Mouse (Mus musculus) left cerebral cortex, adult 8-10 months (tissue): ENCODE results near the gene Wee1. TPM values are rescaled to one million over a fixed set of nuclear protein-coding genes. Genes with fewer than 3 reads are reported as not detected.
A peak's percentile ranks its signal among the peaks of the same experiment; 100 is the strongest.
"Not testable (repeated sequence)": the region's sequence is repeated elsewhere in the genome, so short reads cannot be mapped to it uniquely, and the experiment has no call there.

ENCODE experiments used
- DNase-seq, 2 experiments: peaks; one replicate each; pipeline ENCODE4 v3.0.0; 2022; ENCODE audit warnings: low spot score in 2 of 2
- total RNA-seq, 4 experiments: library from RNA; stranded (reverse); gene quantifications; 2 replicates each; pipeline ENCODE4 v1.2.4; 2022

The Wee1 gene
- total RNA-seq, 4 experiments from 2014 or later, result 21.0 to 24.7 (median 22.3) TPM

DNA sequence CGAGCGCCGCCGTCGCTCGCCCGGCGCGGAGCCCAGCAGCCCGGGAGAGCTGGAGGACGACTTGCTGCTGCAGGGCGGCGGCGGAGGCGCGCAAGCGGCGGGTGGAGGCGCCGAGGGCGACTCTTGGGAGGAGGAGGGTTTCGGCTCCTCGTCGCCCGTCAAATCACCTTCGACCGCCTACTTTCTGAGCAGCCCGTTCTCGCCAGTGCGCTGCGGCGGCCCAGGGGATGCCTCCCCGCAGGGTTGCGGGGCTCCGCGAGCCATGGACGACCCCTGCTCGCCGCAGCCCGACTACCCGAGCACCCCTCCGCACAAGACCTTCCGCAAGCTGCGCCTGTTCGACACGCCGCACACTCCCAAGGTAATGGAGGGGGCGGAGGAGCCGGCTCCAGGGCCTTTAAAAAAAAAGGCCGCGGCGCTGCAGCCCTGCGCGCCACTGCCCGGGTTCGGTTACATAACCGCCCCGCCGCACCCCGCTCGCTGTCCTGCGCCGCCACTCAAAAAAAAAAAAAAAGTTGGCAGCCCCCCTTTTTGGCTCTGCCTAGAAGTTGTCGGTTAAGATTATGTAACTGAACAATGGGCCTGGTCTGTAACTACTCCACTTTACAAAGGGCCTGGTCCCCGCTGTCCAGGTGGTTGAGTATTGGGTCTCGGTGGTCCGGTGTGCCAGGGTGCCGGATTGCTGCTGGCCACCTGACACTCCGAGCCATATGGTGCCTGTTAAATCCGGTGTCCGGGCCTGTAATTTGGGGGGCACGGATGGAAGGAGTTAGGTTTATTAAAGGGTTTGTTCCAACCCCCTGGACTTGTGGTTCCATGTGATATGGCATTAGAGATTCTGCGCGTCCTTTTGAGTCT, 948 bp downstream of the Wee1 start:
- DNase-seq, result peak; percentile 35 to 36

DNA sequence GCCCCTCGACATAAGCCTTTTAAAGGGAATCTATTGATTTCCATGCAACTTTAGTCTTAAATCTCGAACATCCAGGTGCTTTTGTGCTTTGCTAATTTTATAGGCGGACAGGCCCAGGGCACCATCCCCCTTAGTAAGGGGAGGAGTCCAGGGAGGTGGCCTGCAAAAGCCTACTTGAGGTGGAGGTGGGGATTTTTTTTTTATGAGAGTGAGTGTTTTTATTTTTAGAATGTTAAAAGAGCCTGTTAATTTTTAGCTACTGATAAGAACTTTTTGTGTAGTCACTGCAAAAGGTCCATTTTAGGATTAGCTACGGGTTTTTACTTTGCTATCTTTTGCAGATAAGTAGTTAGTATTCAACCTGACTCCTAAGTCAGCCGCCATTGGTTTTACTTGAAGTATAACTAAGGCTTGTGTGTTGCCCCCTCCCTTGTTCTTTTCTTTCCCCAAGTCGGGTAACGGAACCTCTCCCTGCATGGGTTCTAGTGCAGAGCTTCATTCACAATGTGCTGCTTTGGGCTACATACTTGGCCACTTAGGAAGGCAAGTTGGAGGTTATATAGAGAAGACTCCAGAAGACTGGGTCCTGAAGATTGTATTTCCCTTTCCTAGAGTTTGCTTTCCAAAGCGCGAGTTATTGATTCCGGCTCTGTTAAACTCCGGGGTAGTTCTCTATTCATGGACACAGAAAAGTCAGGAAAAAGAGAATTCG, 2.2 kb downstream of the Wee1 start:
- DNase-seq, result no peak

DNA sequence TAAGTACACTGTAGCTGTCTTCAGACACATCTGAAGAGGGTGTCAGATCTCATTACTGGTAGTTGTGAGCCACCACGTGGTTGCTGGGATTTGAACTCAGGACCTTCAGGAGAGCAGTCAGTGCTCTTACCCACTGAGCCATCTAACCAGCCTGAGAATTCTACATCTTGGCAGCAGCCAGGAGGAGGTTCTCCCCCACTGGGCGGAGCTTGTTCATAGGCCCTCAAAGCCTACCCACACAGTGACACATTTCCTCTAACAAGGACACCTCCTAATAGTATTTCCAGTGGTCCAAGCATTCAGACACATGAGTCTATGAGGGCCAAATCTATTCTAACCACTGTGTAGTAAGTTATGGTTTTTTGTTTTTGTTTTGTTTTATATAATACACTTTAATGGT, 6.7 kb downstream of the Wee1 start:
- DNase-seq, result no peak

DNA sequence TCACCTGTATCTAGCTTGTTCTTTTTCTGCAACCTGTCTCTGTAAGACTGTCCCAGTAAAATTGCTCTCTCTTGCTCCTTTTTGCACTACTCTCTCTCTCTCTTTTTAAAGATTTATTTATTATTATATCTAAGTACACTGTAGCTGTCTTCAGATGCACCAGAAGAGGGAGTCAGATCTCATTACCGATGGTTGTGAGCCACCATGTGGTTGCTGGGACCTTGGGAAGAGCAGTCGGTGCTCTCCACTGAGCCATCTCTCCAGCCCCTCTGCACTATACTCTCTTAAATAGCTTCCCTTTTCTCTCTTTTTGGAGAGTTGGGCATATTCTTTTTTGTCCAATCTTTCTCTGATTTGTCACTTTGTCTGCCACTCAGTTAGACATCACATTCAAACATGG, 10.4 kb downstream of the Wee1 start:
- DNase-seq, result not testable (repeated sequence)

- no peak for DNase-seq
Measured at GRCm38 (mm10) chr7:110133988-110134387, 12.1 kb downstream of the Wee1 start.

DNA sequence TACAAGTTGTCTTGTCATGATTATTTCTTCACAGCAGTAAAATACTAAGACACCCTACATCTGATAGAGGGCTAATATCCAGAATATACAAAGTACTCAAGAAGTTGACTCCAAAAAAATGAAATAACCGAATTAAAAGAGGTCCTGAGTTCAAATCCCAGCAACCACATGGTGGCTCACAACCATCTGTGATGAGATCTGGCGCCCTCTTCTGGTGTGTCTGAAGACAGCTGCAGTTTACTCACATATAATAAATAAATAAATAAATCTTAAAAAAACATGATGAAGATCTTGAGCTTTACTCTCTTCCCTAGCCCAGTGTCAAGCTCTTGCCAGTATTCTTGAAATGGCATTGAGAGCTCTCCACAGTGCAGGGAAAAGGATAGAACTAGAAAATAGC, 16.7 kb downstream of the Wee1 start:
- no peak for DNase-seq

GRCm38 (mm10) chr7:110143863-110144262, 22.0 kb downstream of the Wee1 start:
- DNase-seq, result no peak

- no peak for DNase-seq
Measured at GRCm38 (mm10) chr7:110152891-110153290, 31.0 kb downstream of the Wee1 start.

DNA sequence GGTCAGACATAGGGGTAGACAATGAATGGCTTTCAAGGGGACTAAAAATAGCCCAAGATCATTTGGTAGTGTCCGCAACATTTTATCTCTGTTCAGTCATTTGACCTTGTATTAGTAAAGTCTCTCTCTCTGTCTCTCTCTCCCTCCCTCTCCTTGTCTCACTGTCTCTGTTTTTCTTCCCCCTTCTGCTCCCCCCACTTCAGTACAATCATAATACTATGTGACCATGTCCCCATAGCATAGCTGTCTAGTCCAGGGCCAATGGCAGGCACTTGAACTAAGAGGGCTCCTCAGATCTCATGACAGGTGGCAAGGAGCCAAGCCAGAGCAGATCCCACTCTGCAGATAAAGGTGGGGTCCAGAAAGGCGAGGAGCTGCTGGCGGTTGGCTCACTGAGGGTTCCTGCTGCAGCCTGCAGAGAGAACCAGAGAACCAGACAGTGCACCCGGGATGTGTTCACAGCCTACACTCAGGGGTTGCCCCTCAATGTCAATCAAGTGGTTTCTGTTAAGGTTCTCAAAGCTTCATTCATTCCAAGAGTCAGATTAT, 34.9 kb downstream of the Wee1 start:
- no peak for DNase-seq

DNA sequence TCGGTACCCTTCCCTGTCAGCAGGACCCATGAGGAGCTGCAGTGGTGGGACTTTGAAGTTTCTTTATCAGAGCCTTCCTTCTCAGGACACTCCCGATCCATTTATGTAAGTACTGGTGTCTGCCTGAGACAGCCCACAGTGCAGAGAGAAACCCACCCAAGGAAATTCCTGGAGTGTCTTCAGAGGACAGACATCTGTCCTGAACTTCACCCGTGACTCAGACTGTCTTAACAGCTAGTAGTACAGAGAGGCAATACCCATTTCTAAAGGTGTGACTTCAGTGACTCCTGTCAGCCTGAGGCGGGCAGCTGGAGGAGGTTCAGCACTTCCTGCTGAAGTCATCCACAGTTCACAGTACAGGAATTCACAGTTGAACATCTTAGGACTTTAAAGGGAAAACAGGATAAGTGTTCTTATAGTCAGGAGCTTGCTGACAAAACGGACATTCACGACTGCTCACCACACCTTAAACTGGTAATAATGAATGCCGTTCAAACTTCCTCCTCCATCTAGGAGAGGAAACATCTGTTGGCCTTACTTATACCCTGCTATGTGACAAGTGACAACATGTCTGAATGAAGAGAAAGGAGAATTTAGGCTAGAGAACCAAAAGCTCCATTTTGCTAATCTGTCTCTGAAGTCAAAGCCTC, 35.5 kb downstream of the Wee1 start:
- no peak for DNase-seq

GRCm38 (mm10) chr7:110158073-110158472, 36.2 kb downstream of the Wee1 start:
- no peak for DNase-seq

GRCm38 (mm10) chr7:110160109-110160508, 38.3 kb downstream of the Wee1 start:
- not testable (repeated sequence) for DNase-seq

DNA sequence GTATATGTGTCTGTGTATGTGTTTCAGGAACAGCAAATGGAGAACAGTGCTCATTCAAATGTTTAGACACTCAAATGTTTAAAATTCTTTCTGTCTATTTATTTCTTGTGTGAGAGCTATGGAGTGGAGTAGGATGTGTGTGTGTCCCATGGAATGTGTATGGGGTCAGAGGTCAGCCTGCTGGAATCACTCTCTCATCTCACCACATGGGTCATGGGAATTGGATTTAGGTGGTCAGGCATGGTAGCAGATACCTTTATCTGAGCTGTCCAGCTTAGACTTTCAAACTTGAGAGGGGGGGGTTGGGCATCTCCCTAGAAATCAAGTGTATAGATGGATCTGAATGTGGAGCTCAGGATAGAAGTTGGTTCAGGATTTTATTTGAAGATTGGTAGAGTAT, 38.8 kb downstream of the Wee1 start:
- no peak for DNase-seq

- no peak for DNase-seq
Measured at GRCm38 (mm10) chr7:110163024-110163423, 41.2 kb downstream of the Wee1 start.

- peak; percentile 40 to 63 for DNase-seq
Measured at GRCm38 (mm10) chr7:110164103-110164681, 42.3 kb downstream of the Wee1 start.

DNA sequence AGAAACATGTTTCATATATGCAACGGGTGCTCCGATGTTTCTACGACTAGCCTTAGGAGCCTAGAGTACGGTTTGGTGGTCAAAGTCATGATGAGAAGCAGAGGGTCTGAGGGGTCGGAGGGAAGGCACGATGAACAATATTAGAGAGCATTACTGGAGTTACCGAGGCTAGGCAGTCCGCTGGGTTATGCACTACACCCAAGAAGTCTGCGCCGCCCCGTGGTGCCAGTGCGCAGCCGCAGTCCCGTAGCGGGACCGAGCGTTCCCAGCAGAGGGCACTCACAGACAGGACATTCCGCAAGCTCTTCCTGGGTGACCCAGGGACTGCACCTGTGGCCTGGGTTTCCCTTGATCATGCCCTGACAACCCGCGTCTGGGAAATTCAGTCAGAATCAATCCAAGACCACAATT, 42.9 kb downstream of the Wee1 start:
- peak; percentile 73 to 76 for DNase-seq

- no peak for DNase-seq
Measured at GRCm38 (mm10) chr7:110166233-110166632, 44.4 kb downstream of the Wee1 start.

- DNase-seq, result no peak
Measured at GRCm38 (mm10) chr7:110179208-110179607, 57.4 kb downstream of the Wee1 start.

DNA sequence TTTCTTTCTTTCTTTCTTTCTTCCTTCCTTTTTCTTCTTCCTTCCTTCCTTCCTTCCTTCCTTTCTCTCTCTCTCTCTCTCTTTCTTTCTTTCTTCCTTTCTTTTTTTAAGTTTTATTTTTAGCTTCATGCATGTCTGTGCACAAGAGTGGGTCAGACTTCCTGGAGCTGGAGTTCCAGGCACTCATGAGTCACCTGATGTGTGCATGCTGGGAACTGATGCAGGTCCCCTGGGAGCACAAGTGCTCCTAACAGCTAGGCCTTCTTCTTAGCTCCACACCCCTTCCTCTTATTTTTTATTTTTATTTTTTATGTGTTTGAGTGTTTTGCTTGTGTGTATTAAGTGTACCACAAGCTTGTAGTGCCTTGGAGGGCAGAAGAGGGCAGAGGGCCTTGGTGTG, 58.8 kb downstream of the Wee1 start:
- no peak for DNase-seq

DNA sequence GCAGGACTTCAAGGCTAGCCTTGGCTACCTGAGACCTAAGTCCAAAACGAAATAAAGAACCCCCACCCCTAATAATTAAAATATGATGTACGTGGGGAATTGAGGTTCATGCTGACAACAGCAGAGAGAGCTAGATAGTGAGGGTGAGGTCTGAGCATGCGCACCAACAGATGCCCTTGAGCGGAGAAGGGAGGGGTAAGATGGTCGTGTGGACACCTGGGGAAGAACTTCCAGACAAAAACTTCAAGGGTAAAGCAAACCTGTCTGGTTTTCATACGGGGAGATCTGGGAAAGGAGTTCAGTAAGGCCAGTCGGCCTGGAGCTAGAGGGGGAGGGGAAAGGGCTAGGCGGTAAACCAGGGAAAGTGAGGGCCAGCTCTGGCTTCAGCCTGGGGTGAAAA, 59.6 kb downstream of the Wee1 start:
- DNase-seq, result no peak

- DNase-seq, result no peak
Measured at GRCm38 (mm10) chr7:110184608-110185007, 62.8 kb downstream of the Wee1 start.

DNA sequence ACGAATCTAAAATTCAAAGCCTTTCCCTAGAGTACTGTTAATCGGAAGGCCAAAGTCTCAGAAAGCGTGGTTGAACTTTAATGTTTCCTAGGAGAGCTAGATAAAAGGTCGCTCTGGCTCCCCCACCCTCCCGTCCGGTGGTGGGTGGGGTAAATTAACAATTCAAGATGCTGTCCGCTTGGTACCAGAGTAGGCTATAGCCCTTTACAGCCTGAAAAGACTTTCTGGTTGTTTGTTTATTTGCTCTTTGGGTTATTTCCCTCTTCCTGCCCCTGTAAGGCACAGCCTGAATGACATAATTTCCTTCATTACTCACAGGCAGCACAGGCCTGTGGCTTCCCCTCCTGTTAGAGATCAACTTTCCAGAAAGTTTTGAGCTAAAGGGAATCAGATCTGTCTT, 68.1 kb downstream of the Wee1 start:
- no peak for DNase-seq
